Mouse (Mus musculus): ENCODE results near the gene Cald1. TPM values are rescaled to one million over a fixed set of nuclear protein-coding genes. Genes with fewer than 3 reads are reported as not detected.

Gene Cald1
- polyA plus RNA-seq, 1 experiment from 2014 or later = 58.5 TPM

GRCm38 (mm10) chr6:34583365-34583764 is 14.9 kb upstream of the Cald1 start:
- H3K27me3 ChIP-seq (replicated peaks; ENCODE audit: control insufficient read depth, insufficient read depth, low read length) = no peaks in the 10 kb centered on the region
- no peaks in the 10 kb centered on the region for H3K36me3 ChIP-seq (ENCODE audit: control insufficient read depth, insufficient read depth)
- H3K4me3 ChIP-seq (replicated peaks; ENCODE audit: low read length) = no peak overlapping the region
- no peak overlapping the region for H3K27ac ChIP-seq (ENCODE audit: low read length)
- 71% methylated on average over 5 of the region's 5 CpGs for WGBS
- ATAC-seq = no peak
- no peaks in the 10 kb centered on the region for H3K4me1 ChIP-seq (replicated peaks; ENCODE audit: control insufficient read depth, insufficient read depth, low read length)
- H3K4me2 ChIP-seq (ENCODE audit: low read length) = no peak overlapping the region
- no peaks in the 10 kb centered on the region for H3K9me3 ChIP-seq (ENCODE audit: control insufficient read depth, low read length)
- no peak overlapping the region for H3K9ac ChIP-seq (replicated peaks; ENCODE audit: low read depth, low read length)

- Histone ChIP-seq H3K4me2 (ENCODE audit: low read length) (no peak overlapping the region), H3K27ac (ENCODE audit: low read length) (no peak overlapping the region), H3K4me3 (replicated peaks; ENCODE audit: low read length) (no peak overlapping the region), H3K4me1 (replicated peaks; ENCODE audit: control insufficient read depth, insufficient read depth, low read length) (no peaks in the 10 kb centered on the region), H3K9ac (replicated peaks; ENCODE audit: low read depth, low read length) (no peak overlapping the region), H3K9me3 (ENCODE audit: control insufficient read depth, low read length) (no peaks in the 10 kb centered on the region), H3K36me3 (ENCODE audit: control insufficient read depth, insufficient read depth) (no peaks in the 10 kb centered on the region), H3K27me3 (replicated peaks; ENCODE audit: control insufficient read depth, insufficient read depth, low read length) (no peaks in the 10 kb centered on the region)
- WGBS = 71% methylated on average over 4 of the region's 4 CpGs
- no peak for ATAC-seq
These were observed 10.2 kb upstream of the Cald1 start for GRCm38 (mm10) chr6:34588066-34588465.

GRCm38 (mm10) chr6:34590716-34591115 is 7.6 kb upstream of the Cald1 start:
- no peaks in the 10 kb centered on the region for H3K4me1 ChIP-seq (replicated peaks; ENCODE audit: control insufficient read depth, insufficient read depth, low read length)
- no peak overlapping the region for H3K27ac ChIP-seq (ENCODE audit: low read length)
- H3K27me3 ChIP-seq (replicated peaks; ENCODE audit: control insufficient read depth, insufficient read depth, low read length) = no peaks in the 10 kb centered on the region
- no peak for ATAC-seq
- H3K9me3 ChIP-seq (ENCODE audit: control insufficient read depth, low read length) = no peaks in the 10 kb centered on the region
- H3K4me2 ChIP-seq (ENCODE audit: low read length) = no peak overlapping the region
- H3K36me3 ChIP-seq (ENCODE audit: control insufficient read depth, insufficient read depth) = no peaks in the 10 kb centered on the region
- WGBS = 92% methylated on average over 9 of the region's 9 CpGs
- H3K4me3 ChIP-seq (replicated peaks; ENCODE audit: low read length) = no peak overlapping the region
- no peak overlapping the region for H3K9ac ChIP-seq (replicated peaks; ENCODE audit: low read depth, low read length)

DNA sequence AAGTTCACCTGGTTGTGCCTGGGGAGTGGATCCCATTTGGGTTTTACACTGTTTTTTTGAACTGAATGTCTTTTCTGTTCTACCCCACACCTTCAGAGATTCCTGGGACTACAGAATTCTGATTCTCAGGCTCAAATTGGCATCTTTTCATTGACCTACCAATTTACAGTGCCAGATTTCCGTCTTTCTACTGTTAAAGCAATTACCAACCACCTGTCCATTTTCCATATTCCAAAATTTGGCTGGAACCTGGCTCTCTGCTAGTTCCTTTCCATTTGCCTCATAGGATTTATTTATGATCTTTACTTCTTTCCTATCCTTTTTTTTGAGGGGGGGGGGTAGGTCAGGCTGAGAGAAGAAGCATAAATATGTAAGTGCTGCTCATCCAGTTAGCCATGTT is 4.9 kb upstream of the Cald1 start:
- H3K27ac ChIP-seq (ENCODE audit: low read length) = no peak overlapping the region
- 70% methylated on average over 1 of the region's 1 CpGs for WGBS
- ATAC-seq = no peak
- H3K9ac ChIP-seq (replicated peaks; ENCODE audit: low read depth, low read length) = no peak overlapping the region
- no peaks in the 10 kb centered on the region for H3K36me3 ChIP-seq (ENCODE audit: control insufficient read depth, insufficient read depth)
- peaks cover 5% of the 10 kb centered on the region for H3K4me1 ChIP-seq (replicated peaks; ENCODE audit: control insufficient read depth, insufficient read depth, low read length)
- no peaks in the 10 kb centered on the region for H3K27me3 ChIP-seq (replicated peaks; ENCODE audit: control insufficient read depth, insufficient read depth, low read length)
- H3K4me3 ChIP-seq (replicated peaks; ENCODE audit: low read length) = no peak overlapping the region
- H3K4me2 ChIP-seq (ENCODE audit: low read length) = no peak overlapping the region
- H3K9me3 ChIP-seq (ENCODE audit: control insufficient read depth, low read length) = no peaks in the 10 kb centered on the region

DNA sequence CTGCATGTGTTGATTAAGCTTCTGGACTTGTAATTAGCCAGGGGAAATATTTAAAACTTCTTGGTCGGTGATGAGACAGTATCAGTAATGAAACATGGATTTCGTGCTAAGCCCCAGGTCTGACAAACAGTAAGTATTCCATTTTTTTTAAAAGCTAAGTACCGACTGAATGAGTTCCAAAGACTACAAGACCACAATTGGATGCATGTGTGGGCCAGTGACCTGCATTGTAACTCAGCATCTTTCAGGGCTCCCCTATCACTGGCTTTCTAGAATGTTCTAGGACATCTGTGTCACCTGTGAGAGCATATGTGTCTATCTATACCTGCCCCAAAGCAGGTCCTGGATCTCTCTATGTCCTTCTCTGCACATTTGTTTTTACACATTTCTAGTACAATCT is 984 bp upstream of the Cald1 start:
- Histone ChIP-seq H3K36me3 (ENCODE audit: control insufficient read depth, insufficient read depth) (no peaks in the 10 kb centered on the region), H3K4me3 (replicated peaks; ENCODE audit: low read length) (no peak overlapping the region), H3K4me1 (replicated peaks; ENCODE audit: control insufficient read depth, insufficient read depth, low read length) (peaks cover 11% of the 10 kb centered on the region), H3K9me3 (ENCODE audit: control insufficient read depth, low read length) (no peaks in the 10 kb centered on the region), H3K27me3 (replicated peaks; ENCODE audit: control insufficient read depth, insufficient read depth, low read length) (no peaks in the 10 kb centered on the region), H3K9ac (replicated peaks; ENCODE audit: low read depth, low read length) (no peak overlapping the region), H3K4me2 (ENCODE audit: low read length) (no peak overlapping the region), H3K27ac (ENCODE audit: low read length) (no peak overlapping the region)
- no peak for ATAC-seq
- WGBS = 27% methylated on average over 3 of the region's 3 CpGs

GRCm38 (mm10) chr6:34599171-34599570 is 871 bp downstream of the Cald1 start:
- no peaks in the 10 kb centered on the region for H3K9me3 ChIP-seq (ENCODE audit: control insufficient read depth, low read length)
- no peak overlapping the region for H3K9ac ChIP-seq (replicated peaks; ENCODE audit: low read depth, low read length)
- H3K4me1 ChIP-seq (replicated peaks; ENCODE audit: control insufficient read depth, insufficient read depth, low read length) = peaks cover 11% of the 10 kb centered on the region
- no peaks in the 10 kb centered on the region for H3K36me3 ChIP-seq (ENCODE audit: control insufficient read depth, insufficient read depth)
- no peaks in the 10 kb centered on the region for H3K27me3 ChIP-seq (replicated peaks; ENCODE audit: control insufficient read depth, insufficient read depth, low read length)
- 65% methylated on average over 9 of the region's 9 CpGs for WGBS
- H3K27ac ChIP-seq (ENCODE audit: low read length) = no peak overlapping the region
- H3K4me2 ChIP-seq (ENCODE audit: low read length) = no peak overlapping the region
- no peak overlapping the region for H3K4me3 ChIP-seq (replicated peaks; ENCODE audit: low read length)
- no peak for ATAC-seq

DNA sequence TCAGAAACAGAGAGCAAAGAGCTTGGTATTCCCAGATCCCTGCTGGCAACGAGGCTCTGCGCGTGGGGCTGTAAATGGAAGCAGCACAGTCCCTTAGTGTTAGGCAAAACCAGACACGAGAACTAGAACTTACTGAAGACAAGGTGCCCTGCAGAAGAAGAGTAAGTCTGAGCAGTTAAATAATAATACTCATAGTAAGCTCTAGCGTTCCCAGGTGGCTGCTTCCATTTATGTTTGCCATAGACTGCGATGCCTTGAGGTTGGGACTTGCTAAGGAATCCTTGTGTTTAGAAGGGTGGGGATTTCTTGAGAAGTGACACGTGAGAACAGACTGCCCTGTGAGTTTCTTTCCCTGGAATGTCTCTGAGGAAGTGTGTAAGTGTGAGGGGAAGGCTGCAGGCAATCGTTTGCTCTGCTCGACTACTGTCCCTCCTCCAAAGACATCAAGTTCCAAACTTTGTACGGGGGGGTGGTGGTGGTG is 1.4 kb downstream of the Cald1 start:
- no peak overlapping the region for H3K4me2 ChIP-seq (ENCODE audit: low read length)
- no peak overlapping the region for H3K9ac ChIP-seq (replicated peaks; ENCODE audit: low read depth, low read length)

GRCm38 (mm10) chr6:34600850-34601249 is 2.5 kb downstream of the Cald1 start:
- H3K27ac ChIP-seq (ENCODE audit: low read length) = no peak overlapping the region
- H3K4me2 ChIP-seq (ENCODE audit: low read length) = no peak overlapping the region
- no peaks in the 10 kb centered on the region for H3K27me3 ChIP-seq (replicated peaks; ENCODE audit: control insufficient read depth, insufficient read depth, low read length)
- no peak for ATAC-seq
- H3K9ac ChIP-seq (replicated peaks; ENCODE audit: low read depth, low read length) = no peak overlapping the region
- H3K4me3 ChIP-seq (replicated peaks; ENCODE audit: low read length) = no peak overlapping the region
- 76% methylated on average over 4 of the region's 4 CpGs for WGBS
- no peaks in the 10 kb centered on the region for H3K9me3 ChIP-seq (ENCODE audit: control insufficient read depth, low read length)
- no peaks in the 10 kb centered on the region for H3K36me3 ChIP-seq (ENCODE audit: control insufficient read depth, insufficient read depth)
- peaks cover 11% of the 10 kb centered on the region for H3K4me1 ChIP-seq (replicated peaks; ENCODE audit: control insufficient read depth, insufficient read depth, low read length)

More for the DNA sequence above, 1.4 kb downstream of the Cald1 start:
- H3K4me3 ChIP-seq (replicated peaks; ENCODE audit: low read length) = no peak overlapping the region
- H3K27ac ChIP-seq (ENCODE audit: low read length) = no peak overlapping the region
- no peaks in the 10 kb centered on the region for H3K27me3 ChIP-seq (replicated peaks; ENCODE audit: control insufficient read depth, insufficient read depth, low read length)
- WGBS = 67% methylated on average over 10 of the region's 10 CpGs
- no peak for ATAC-seq
- no peaks in the 10 kb centered on the region for H3K36me3 ChIP-seq (ENCODE audit: control insufficient read depth, insufficient read depth)
- peaks cover 11% of the 10 kb centered on the region for H3K4me1 ChIP-seq (replicated peaks; ENCODE audit: control insufficient read depth, insufficient read depth, low read length)
- H3K9me3 ChIP-seq (ENCODE audit: control insufficient read depth, low read length) = no peaks in the 10 kb centered on the region

DNA sequence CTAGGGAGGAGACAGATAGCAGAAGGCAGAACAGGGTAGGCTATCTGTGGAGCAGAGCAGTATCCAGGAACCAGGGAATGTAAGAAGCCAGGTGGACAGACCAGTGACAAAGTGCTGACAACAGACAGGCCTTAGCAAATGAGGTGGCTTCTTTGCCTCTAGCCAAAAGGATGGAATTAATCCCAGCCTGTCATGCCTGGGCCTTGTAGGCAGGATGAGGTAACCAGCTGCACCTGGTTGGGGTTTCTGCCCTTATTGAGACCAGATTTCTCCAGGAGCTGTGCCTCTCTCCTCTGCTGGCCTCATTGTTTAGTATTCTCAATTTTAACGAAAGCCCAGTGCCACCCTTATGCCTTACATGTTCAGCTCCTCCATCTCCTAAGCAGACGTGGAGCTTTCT is 3.8 kb downstream of the Cald1 start:
- Histone ChIP-seq H3K9ac (replicated peaks; ENCODE audit: low read depth, low read length) (no peak overlapping the region), H3K4me3 (replicated peaks; ENCODE audit: low read length) (no peak overlapping the region), H3K27me3 (replicated peaks; ENCODE audit: control insufficient read depth, insufficient read depth, low read length) (no peaks in the 10 kb centered on the region), H3K9me3 (ENCODE audit: control insufficient read depth, low read length) (no peaks in the 10 kb centered on the region), H3K4me2 (ENCODE audit: low read length) (no peak overlapping the region), H3K27ac (ENCODE audit: low read length) (no peak overlapping the region), H3K4me1 (replicated peaks; ENCODE audit: control insufficient read depth, insufficient read depth, low read length) (peaks cover 11% of the 10 kb centered on the region), H3K36me3 (ENCODE audit: control insufficient read depth, insufficient read depth) (no peaks in the 10 kb centered on the region)
- 78% methylated on average over 2 of the region's 2 CpGs for WGBS
- no peak for ATAC-seq

DNA sequence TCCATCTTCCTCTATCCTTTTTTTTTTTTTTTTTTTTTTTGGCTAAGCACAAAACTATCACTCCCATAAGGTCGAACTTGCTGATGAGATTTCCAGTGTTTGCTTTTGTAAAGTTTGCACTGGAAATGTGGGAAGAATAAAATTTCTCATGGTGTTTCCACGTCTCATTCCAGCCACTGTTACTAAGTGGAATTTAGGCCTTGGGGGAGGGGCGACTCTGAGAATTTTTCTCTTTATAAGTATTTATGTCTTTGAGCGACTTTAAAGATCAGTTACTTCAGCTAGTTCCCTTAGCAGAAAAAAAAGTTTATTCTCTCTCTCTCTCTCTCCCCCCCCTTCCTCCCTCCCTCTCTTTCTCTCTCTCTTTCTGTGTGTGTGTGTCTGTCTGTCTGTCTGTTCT is 8.1 kb downstream of the Cald1 start:
- Histone ChIP-seq H3K36me3 (ENCODE audit: control insufficient read depth, insufficient read depth) (no peaks in the 10 kb centered on the region), H3K4me3 (replicated peaks; ENCODE audit: low read length) (no peak overlapping the region), H3K27ac (ENCODE audit: low read length) (no peak overlapping the region), H3K4me2 (ENCODE audit: low read length) (no peak overlapping the region), H3K4me1 (replicated peaks; ENCODE audit: control insufficient read depth, insufficient read depth, low read length) (no peaks in the 10 kb centered on the region), H3K9me3 (ENCODE audit: control insufficient read depth, low read length) (no peaks in the 10 kb centered on the region), H3K27me3 (replicated peaks; ENCODE audit: control insufficient read depth, insufficient read depth, low read length) (no peaks in the 10 kb centered on the region), H3K9ac (replicated peaks; ENCODE audit: low read depth, low read length) (no peak overlapping the region)
- WGBS = 77% methylated on average over 4 of the region's 4 CpGs
- no peak for ATAC-seq
